Mouse (Mus musculus) C2C12 (cell line): ENCODE data around the gene Col4a4. TPM values are rescaled to one million over a fixed set of nuclear protein-coding genes. Genes with fewer than 3 reads are reported as not detected.

ENCODE experiments used
- H3K27me3 ChIP-seq: one replicate; pipeline ENCODE4 v1.6.1; 2011; ENCODE audit not compliant: control insufficient read depth, insufficient read depth, insufficient read length
- H3K36me3 ChIP-seq: one replicate; pipeline ENCODE4 v1.6.1; 2011; ENCODE audit not compliant: control insufficient read depth, insufficient read depth
- H3K4me3 ChIP-seq: one replicate; pipeline ENCODE4 v1.5.1; 2011; ENCODE audit warnings: mild to moderate bottlenecking, control low read depth; ENCODE audit not compliant: poor library complexity, insufficient read depth, severe bottlenecking
- H3K79me2 ChIP-seq: one replicate; pipeline ENCODE4 v1.6.1; 2011; ENCODE audit not compliant: control insufficient read depth, insufficient read depth
- H3K79me3 ChIP-seq: one replicate; pipeline ENCODE4 v1.6.1; 2011; ENCODE audit warnings: low read depth, control low read depth
- H3ac ChIP-seq: one replicate; pipeline ENCODE3; 2011; ENCODE audit warnings: low read depth; ENCODE audit not compliant: control insufficient read depth, insufficient read length
- CEBPB ChIP-seq: IDR thresholded peaks from one replicate; pipeline ENCODE4 v1.6.1; 2011; ENCODE audit warnings: low read depth, mild to moderate bottlenecking, control low read depth, moderate library complexity
- CTCF ChIP-seq: IDR thresholded peaks from one replicate; pipeline ENCODE4 v1.5.1; 2011; ENCODE audit not compliant: control insufficient read depth, insufficient read depth, insufficient read length
- FOSL1 ChIP-seq: IDR thresholded peaks from one replicate; pipeline ENCODE4 v1.8.0; 2011; ENCODE audit warnings: mild to moderate bottlenecking, low read length; ENCODE audit not compliant: poor library complexity, insufficient read depth, severe bottlenecking
- MAX ChIP-seq: IDR thresholded peaks from one replicate; pipeline ENCODE4 v1.6.1; 2011; ENCODE audit warnings: mild to moderate bottlenecking, control low read depth
- MYOD1 ChIP-seq: IDR thresholded peaks from one replicate; pipeline ENCODE4 v1.6.1; 2011; ENCODE audit warnings: low read depth; ENCODE audit not compliant: control insufficient read depth, insufficient read length
- MYOG ChIP-seq: IDR thresholded peaks from one replicate; pipeline ENCODE4 v1.6.1; 2011; ENCODE audit not compliant: control insufficient read depth, insufficient read length; ENCODE audit errors: extremely low read depth
- USF1 ChIP-seq: IDR thresholded peaks from one replicate; pipeline ENCODE4 v1.6.1; 2011; ENCODE audit warnings: low read depth, mild to moderate bottlenecking, control low read depth, moderate library complexity
- polyA plus RNA-seq: library from polyadenylated mRNA; unstranded; fragments of >200 nt; fragmentation: generic; extraction: Trizol; gene quantifications from one replicate; pipeline ENCODE4 v1.2.1, GENCODE M21; 2012; ENCODE audit warnings: missing spikeins

Gene Col4a4
- polyA plus RNA-seq, 1 experiment = 0.02 TPM

GRCm38 (mm10) chr1:82629495-82629894 lies 42.8 kb upstream of the Col4a4 start:
- no peaks in the 10 kb centered on the region for H3K79me2 ChIP-seq
- TF ChIP-seq USF1 (no peak), CTCF (no peak), FOSL1 (no peak), MAX (no peak), MYOG (no peak), CEBPB (no peak), MYOD1 (no peak)

DNA sequence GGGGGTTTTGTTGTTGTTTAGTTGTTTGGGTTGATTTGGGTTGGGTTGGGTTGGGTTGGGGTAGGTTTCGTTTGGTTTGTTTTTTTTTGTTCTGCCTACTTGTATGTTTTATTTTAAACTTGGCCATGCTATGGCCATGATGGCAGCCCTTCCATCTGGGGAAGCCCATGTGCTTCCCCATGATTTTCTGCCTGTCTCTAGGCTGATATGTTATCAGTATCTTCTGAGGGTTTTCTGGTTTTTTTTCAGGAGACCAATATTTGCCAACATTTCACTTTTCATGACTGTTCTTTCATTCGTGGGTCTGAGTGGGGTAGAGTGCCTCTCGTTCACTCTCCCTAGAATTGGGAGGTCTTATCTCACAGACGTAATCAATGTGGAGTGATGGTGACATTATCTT lies 41.0 kb upstream of the Col4a4 start:
- no peaks in the 10 kb centered on the region for H3K79me3 ChIP-seq
- no peak for TF ChIP-seq CEBPB
- no peak for TF ChIP-seq MYOG
- TF ChIP-seq FOSL1 = no peak
- no peak overlapping the region for H3K4me3 ChIP-seq
- no peaks in the 10 kb centered on the region for H3K36me3 ChIP-seq
- no peak overlapping the region for H3ac ChIP-seq
- no peaks in the 10 kb centered on the region for H3K79me2 ChIP-seq
- no peaks in the 10 kb centered on the region for H3K27me3 ChIP-seq

More at GRCm38 (mm10) chr1:82629495-82629894, 42.8 kb upstream of the Col4a4 start:
- H3K4me3 ChIP-seq = no peak overlapping the region
- no peaks in the 10 kb centered on the region for H3K27me3 ChIP-seq
- no peak overlapping the region for H3ac ChIP-seq
- H3K36me3 ChIP-seq = no peaks in the 10 kb centered on the region
- H3K79me3 ChIP-seq = no peaks in the 10 kb centered on the region

GRCm38 (mm10) chr1:82625474-82625873 lies 38.8 kb upstream of the Col4a4 start:
- H3K36me3 ChIP-seq = no peaks in the 10 kb centered on the region
- no peaks in the 10 kb centered on the region for H3K79me2 ChIP-seq
- TF ChIP-seq CTCF = no peak
- no peak for TF ChIP-seq FOSL1
- TF ChIP-seq MYOD1 = no peak
- TF ChIP-seq MYOG = no peak
- TF ChIP-seq USF1 = no peak
- TF ChIP-seq CEBPB = no peak
- TF ChIP-seq MAX = no peak
- no peaks in the 10 kb centered on the region for H3K27me3 ChIP-seq
- no peak overlapping the region for H3K4me3 ChIP-seq
- H3K79me3 ChIP-seq = no peaks in the 10 kb centered on the region
- H3ac ChIP-seq = no peak overlapping the region

- no peak for TF ChIP-seq MYOG
- Histone ChIP-seq H3K4me3 (no peak overlapping the region), H3K79me2 (no peaks in the 10 kb centered on the region), H3K27me3 (no peaks in the 10 kb centered on the region), H3K36me3 (no peaks in the 10 kb centered on the region), H3ac (no peak overlapping the region), H3K79me3 (no peaks in the 10 kb centered on the region)
Measured at GRCm38 (mm10) chr1:82624934-82625333, 38.3 kb upstream of the Col4a4 start.

DNA sequence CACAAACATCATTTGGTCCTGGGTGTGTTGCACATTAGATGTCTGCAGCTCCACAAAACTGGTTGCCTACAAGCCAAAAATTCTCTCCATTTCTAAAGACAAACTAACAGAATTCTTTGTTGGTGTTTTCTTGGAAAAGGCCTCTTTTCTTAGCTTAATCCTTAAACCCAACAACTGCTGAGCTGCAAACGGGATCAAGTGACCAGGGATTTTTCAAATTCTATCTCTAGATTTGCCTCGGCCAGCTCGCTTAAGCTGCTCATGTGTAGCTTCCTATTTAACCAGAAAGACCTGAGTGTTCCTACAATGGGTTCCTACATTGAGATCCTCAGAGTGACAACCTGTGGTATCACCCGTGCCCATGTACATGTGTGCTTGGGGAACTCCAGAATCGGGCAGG lies 33.3 kb upstream of the Col4a4 start:
- no peaks in the 10 kb centered on the region for H3K36me3 ChIP-seq
- no peak overlapping the region for H3ac ChIP-seq
- H3K27me3 ChIP-seq = no peaks in the 10 kb centered on the region
- H3K79me2 ChIP-seq = no peaks in the 10 kb centered on the region
- H3K4me3 ChIP-seq = no peak overlapping the region
- TF ChIP-seq USF1 (no peak), MAX (no peak), MYOG (no peak), FOSL1 (no peak)
- no peaks in the 10 kb centered on the region for H3K79me3 ChIP-seq

DNA sequence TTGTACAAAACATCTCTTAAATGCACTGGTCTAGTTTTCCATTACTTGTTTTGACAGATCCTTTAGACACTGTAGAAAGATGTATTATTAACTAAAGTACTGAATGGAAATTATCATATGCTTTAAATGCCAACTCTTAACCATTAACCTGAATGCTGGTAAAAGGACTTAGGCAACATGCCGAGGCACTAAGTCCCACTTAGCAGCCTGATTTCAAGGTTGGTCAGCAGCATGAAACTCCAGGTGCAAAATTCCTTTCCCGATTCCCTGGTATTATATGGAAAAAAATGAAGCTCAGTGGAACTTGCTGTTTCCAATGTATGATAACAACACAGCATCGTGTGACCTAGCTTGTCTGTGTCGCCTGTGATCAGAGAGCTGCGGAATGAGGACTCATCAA lies 31.9 kb upstream of the Col4a4 start:
- Histone ChIP-seq H3K27me3 (no peaks in the 10 kb centered on the region), H3ac (no peak overlapping the region), H3K36me3 (no peaks in the 10 kb centered on the region), H3K4me3 (no peak overlapping the region), H3K79me2 (no peaks in the 10 kb centered on the region), H3K79me3 (no peaks in the 10 kb centered on the region)
- TF ChIP-seq FOSL1 (no peak), CEBPB (no peak), CTCF (no peak), MAX (no peak), MYOG (no peak), MYOD1 (no peak), USF1 (no peak)
